9 mouse cellular contexts compared by ENCODE assay signal in the genomic region with DNA sequence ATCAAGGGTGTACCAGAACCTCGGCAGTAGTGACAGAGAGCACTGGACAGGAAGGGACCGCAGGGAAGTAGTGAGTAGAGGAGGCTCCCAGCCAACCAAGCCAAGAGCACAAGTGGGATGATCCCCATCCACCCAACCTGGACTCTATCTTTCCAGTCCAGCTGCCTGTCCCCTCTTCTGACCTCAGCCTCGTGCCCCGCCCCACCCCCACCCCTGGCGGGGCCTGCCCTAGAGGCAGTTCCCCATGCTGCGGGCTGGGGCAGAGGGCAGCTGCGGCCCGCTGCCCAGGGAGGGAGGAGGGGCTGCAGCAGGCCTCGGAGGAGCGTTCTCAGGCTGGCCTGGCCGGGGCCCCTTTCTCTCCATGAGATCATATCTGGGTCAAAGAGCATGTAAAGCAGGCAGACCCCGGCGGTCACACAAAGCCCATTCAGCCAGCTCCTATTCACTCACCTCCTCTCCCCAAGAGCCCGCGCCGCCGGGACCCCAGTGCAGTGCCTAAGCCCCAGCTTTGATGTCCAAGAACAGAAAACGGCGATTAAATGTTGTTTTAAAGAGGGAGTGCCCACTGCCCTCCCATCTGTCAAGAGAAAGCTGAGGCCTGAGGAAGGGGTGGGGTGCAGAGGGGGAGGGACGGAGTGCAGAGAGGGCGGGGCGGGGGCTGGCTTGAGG. TPM values are rescaled to one million over a fixed set of nuclear protein-coding genes. Genes with fewer than 3 reads are reported as not detected.
DNase-seq lines count a peak whose midpoint lies in the region; ATAC-seq and TF ChIP-seq lines count a peak whose summit lies in the region.
"Had no signal": no experiment of that assay in that cellular context is flagged by ENCODE, and none has a peak within 500 bp of the region (broad histone marks: within the 10 kb centered on the region; RNA-seq: fewer than 3 reads in every experiment).

No protein-coding gene starts in this region.

- 2% methylated on average over 20 of the region's 22 CpGs for WGBS in embryonic facial prominence, embryonic 11.5 days
- 8% methylated on average over 22 of the region's 22 CpGs for WGBS in intestine, postnatal 0 days
- WGBS in liver, embryonic 14.5 days (ENCODE audit: insufficient replicate concordance): under 1% methylated on average over 22 of the region's 22 CpGs
- WGBS in midbrain, embryonic 16.5 days: 2% methylated on average over 22 of the region's 22 CpGs

- peak overlapping the region; percentile 50 for H3K4me3 ChIP-seq in erythroblast, embryonic 14.5 days (replicated peaks)
- peak overlapping the region; percentile 21 for H3K4me3 ChIP-seq in embryonic facial prominence, embryonic 11.5 days (ENCODE audit: low read depth, low read length)
- peak overlapping the region; percentile 17; the same call in 1 of the 2 replicates for H3K4me3 ChIP-seq in intestine, postnatal 0 days (ENCODE audit: low read depth, low read length)
- peak overlapping the region in 1 of 2 experiments; percentile 38; a peak in 3 of 4 replicates for H3K4me3 ChIP-seq in liver, embryonic 14.5 days (ENCODE audit: insufficient read depth in 1 of 2, low read depth in 2 of 2, low read length in 2 of 2)
- no peak overlapping the region for H3K4me3 ChIP-seq in midbrain, embryonic 16.5 days (ENCODE audit: low read depth, low read length)

- H3K4me1 ChIP-seq in erythroblast, embryonic 14.5 days (ENCODE audit: control insufficient read depth): peaks cover 24% of the 10 kb centered on the region
- peaks cover 12% of the 10 kb centered on the region for H3K4me1 ChIP-seq in embryonic facial prominence, embryonic 11.5 days (ENCODE audit: control insufficient read depth, insufficient read depth, low read length)
- 0 out of 2 replicates have a peak, but pooled peaks cover 5% of the 10 kb centered on the region for H3K4me1 ChIP-seq in intestine, postnatal 0 days (replicated peaks; ENCODE audit: control insufficient read depth, insufficient read depth, low read length)
- peaks cover 9 to 10% of the 10 kb centered on the region in 2 experiments for H3K4me1 ChIP-seq in liver, embryonic 14.5 days (replicated peaks; ENCODE audit: control insufficient read depth in 2 of 2, insufficient read depth in 2 of 2, low read length in 1 of 2)
- peaks cover 11% of the 10 kb centered on the region for H3K4me1 ChIP-seq in midbrain, embryonic 16.5 days (ENCODE audit: control insufficient read depth, insufficient read depth, low read length)

- H3K9me3 ChIP-seq in erythroblast, embryonic 14.5 days (ENCODE audit: control insufficient read depth, low read length): peaks cover 4% of the 10 kb centered on the region
- peaks cover 3% of the 10 kb centered on the region; the same call in 1 of the 2 replicates for H3K9me3 ChIP-seq in embryonic facial prominence, embryonic 11.5 days (replicated peaks; ENCODE audit: control insufficient read depth, low read length)
- 0 out of 2 replicates have a peak, but pooled peaks cover 3% of the 10 kb centered on the region for H3K9me3 ChIP-seq in intestine, postnatal 0 days (ENCODE audit: control insufficient read depth)
- no peaks in the 10 kb centered on the region for H3K9me3 ChIP-seq in liver, embryonic 14.5 days (ENCODE audit: control insufficient read depth, low read length)
- peaks cover 4% of the 10 kb centered on the region; the same call in 1 of the 2 replicates for H3K9me3 ChIP-seq in midbrain, embryonic 16.5 days (replicated peaks; ENCODE audit: control insufficient read depth, low read length, poor library complexity, severe bottlenecking)

- peak overlapping the region; percentile 51 for H3K4me2 ChIP-seq in embryonic facial prominence, embryonic 11.5 days (ENCODE audit: low read depth, low read length)
- H3K4me2 ChIP-seq in intestine, postnatal 0 days (replicated peaks; ENCODE audit: low read depth): peak overlapping the region; percentile 56
- H3K4me2 ChIP-seq in liver, embryonic 14.5 days (ENCODE audit: low read depth): peak overlapping the region; percentile 76
- peak overlapping the region; percentile 34 for H3K4me2 ChIP-seq in midbrain, embryonic 16.5 days (ENCODE audit: low read length)

- peak; percentile 60 for DNase-seq in embryonic facial prominence, embryonic 11.5 days (ENCODE audit: low spot score)
- peak; percentile 72 to 79 for DNase-seq in heart, adult 9 months (ENCODE audit: low spot score in 2 of 2)
- peak in 2 of 3 experiments; percentile 28 to 37 for DNase-seq in liver, embryonic 14.5 days (ENCODE audit: low read depth in 3 of 3, low spot score in 3 of 3)

- ATAC-seq in erythroblast, adult 5-6 weeks (replicated peaks; ENCODE audit: low FRiP score, poor library complexity, severe bottlenecking): no peak
- peak; percentile 74 for ATAC-seq in embryonic facial prominence, embryonic 11.5 days (replicated peaks; ENCODE audit: insufficient number of reproducible peaks, low FRiP score, low TSS enrichment, low read depth)
- ATAC-seq in intestine, postnatal 0 days: peak; percentile 22
- ATAC-seq in liver, embryonic 14.5 days (ENCODE audit: insufficient read depth): peak; percentile 74
- ATAC-seq in midbrain, embryonic 16.5 days: peak; percentile 57; the same call in 1 of the 2 replicates
- no peak for ATAC-seq in activated CD4-positive, CD25-positive, alpha-beta regulatory T cell, adult 4 months

- TF ChIP-seq CTCF in intestine, postnatal 0 days (IDR thresholded peaks at IDR 0.05; ENCODE audit: low read depth): no peak
- TF ChIP-seq CTCF in liver, embryonic 14.5 days (IDR thresholded peaks at IDR 0.05; ENCODE audit: low read depth): no peak

- H3K27me3 ChIP-seq in erythroblast, embryonic 14.5 days (ENCODE audit: control insufficient read depth): peaks cover 9% of the 10 kb centered on the region
- H3K27me3 ChIP-seq in embryonic facial prominence, embryonic 11.5 days (ENCODE audit: control insufficient read depth, insufficient read depth, low read length): no peaks in the 10 kb centered on the region; the same call in 1 of the 2 replicates
- H3K27me3 ChIP-seq in intestine, postnatal 0 days (replicated peaks; ENCODE audit: control insufficient read depth, insufficient read depth, low read length): no peaks in the 10 kb centered on the region
- no peaks in the 10 kb centered on the region for H3K27me3 ChIP-seq in liver, embryonic 14.5 days (ENCODE audit: control insufficient read depth, insufficient read depth, low read length)
- no peaks in the 10 kb centered on the region for H3K27me3 ChIP-seq in midbrain, embryonic 16.5 days (ENCODE audit: control insufficient read depth, insufficient read depth, low read depth, low read length)

- no peaks in the 10 kb centered on the region for H3K36me3 ChIP-seq in erythroblast, embryonic 14.5 days (ENCODE audit: control insufficient read depth)
- no peaks in the 10 kb centered on the region for H3K36me3 ChIP-seq in embryonic facial prominence, embryonic 11.5 days (replicated peaks; ENCODE audit: control insufficient read depth, insufficient read depth, low read depth, low read length)
- no peaks in the 10 kb centered on the region for H3K36me3 ChIP-seq in intestine, postnatal 0 days (ENCODE audit: control insufficient read depth, insufficient read depth)
- no peaks in the 10 kb centered on the region for H3K36me3 ChIP-seq in liver, embryonic 14.5 days (replicated peaks; ENCODE audit: control insufficient read depth, insufficient read depth, low read depth)
- no peaks in the 10 kb centered on the region for H3K36me3 ChIP-seq in midbrain, embryonic 16.5 days (ENCODE audit: control insufficient read depth, insufficient read depth, low read length)

- H3K27ac ChIP-seq in embryonic facial prominence, embryonic 11.5 days (replicated peaks; ENCODE audit: low read depth, low read length): 0 out of 2 replicates have a peak overlapping the region, but pooled peaks have one; percentile 25
- peak overlapping the region; percentile 7; the same call in 1 of the 2 replicates for H3K27ac ChIP-seq in intestine, postnatal 0 days (ENCODE audit: low read depth, low read length)
- no peak overlapping the region for H3K27ac ChIP-seq in liver, embryonic 14.5 days
- no peak overlapping the region for H3K27ac ChIP-seq in midbrain, embryonic 16.5 days (ENCODE audit: low read length)

- H3K9ac ChIP-seq in embryonic facial prominence, embryonic 11.5 days (replicated peaks; ENCODE audit: low read length): peak overlapping the region; percentile 43
- H3K9ac ChIP-seq in intestine, postnatal 0 days (ENCODE audit: low read depth, low read length): 0 out of 2 replicates have a peak overlapping the region, but pooled peaks have one; percentile 40
- peak overlapping the region; percentile 15 for H3K9ac ChIP-seq in liver, embryonic 14.5 days (replicated peaks)
- peak overlapping the region; percentile 50; the same call in 1 of the 2 replicates for H3K9ac ChIP-seq in midbrain, embryonic 16.5 days (ENCODE audit: low read depth, low read length)

- no peak for TF ChIP-seq EP300 in liver, embryonic 14.5 days (IDR thresholded peaks at IDR 0.05; ENCODE audit: low read depth)

RNA-seq across cellular contexts. Expression of a gene that starts 44.3 kb away (rescaled TPM):
- not detected in 2 replicates for polyA plus RNA-seq in erythroblast, embryonic 14.5 days (2012)
- not detected in 2 replicates for total RNA-seq in erythroblast, adult 5-6 weeks (2015; ENCODE audit: low replicate concordance)
- total RNA-seq in erythroblast, adult 5-6 weeks (2017; ENCODE audit: low replicate concordance): not detected in 2 replicates
- polyA plus RNA-seq in embryonic facial prominence, embryonic 11.5 days (2014; fragmentation: Nextera tagmentation; extraction: Ambion mirVana): 2.0 and 2.8 TPM in 2 replicates
- 5.1 and 6.1 TPM in 2 replicates for polyA plus RNA-seq in intestine, postnatal 0 days (2015; fragmentation: Nextera tagmentation; extraction: Ambion mirVana)
- 0.04 TPM in 1 of 2 replicates, not detected in the other for polyA plus RNA-seq in liver, embryonic 14.5 days (2012; rRNA removed)
- 0.14 and 0.19 TPM in 2 replicates for polyA plus RNA-seq in liver, embryonic 14.5 days (2014; fragmentation: Nextera tagmentation; extraction: Ambion mirVana)
- polyA plus RNA-seq in midbrain, embryonic 16.5 days (2015; fragmentation: Nextera tagmentation; extraction: Ambion mirVana): 2.4 and 2.9 TPM in 2 replicates
- polyA plus RNA-seq in activated CD4-positive, CD25-positive, alpha-beta regulatory T cell, adult 4 months (2017; shearing (Covaris generic)): not detected
- polyA plus RNA-seq: C2C12 had no signal

Comparison
In these comparisons a context has a peak if more than half of its experiments do, and no peak if none do; other contexts are left out.
1. ATAC-seq: peak in embryonic facial prominence, embryonic 11.5 days (single experiment), intestine, postnatal 0 days (single experiment), liver, embryonic 14.5 days (single experiment) and midbrain, embryonic 16.5 days (single experiment); none in erythroblast, adult 5-6 weeks (single experiment) and activated CD4-positive, CD25-positive, alpha-beta regulatory T cell, adult 4 months (single experiment).
2. H3K27ac ChIP-seq: peak in embryonic facial prominence, embryonic 11.5 days (single experiment) and intestine, postnatal 0 days (single experiment); none in liver, embryonic 14.5 days (single experiment) and midbrain, embryonic 16.5 days (single experiment).
3. Peak in every context shown above with its lines, with median percentiles within 50 percentile points of each other: DNase-seq, H3K4me2 ChIP-seq and H3K9ac ChIP-seq.